20 mouse cellular contexts compared by ENCODE assay signal in the genomic region with DNA sequence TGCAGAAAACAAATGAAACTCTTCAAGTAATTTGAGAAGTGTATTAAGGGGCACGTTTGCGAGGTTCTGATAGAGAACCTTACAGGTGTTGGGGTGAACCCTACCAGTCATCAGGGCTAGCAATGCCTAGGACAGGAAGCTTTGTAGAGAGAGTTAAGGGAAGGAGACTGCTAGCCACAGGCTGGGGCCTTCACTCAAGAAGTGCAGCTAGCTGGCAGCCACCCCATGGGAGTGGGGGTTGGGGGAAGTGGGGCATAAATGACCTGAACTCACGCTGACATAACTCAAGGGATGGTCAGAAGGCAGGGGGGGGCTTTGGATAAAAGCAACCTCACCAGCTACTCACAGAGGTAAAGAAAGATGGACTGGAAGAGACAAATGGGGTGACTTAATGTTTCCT.
A peak's percentile ranks its signal among the peaks of the same experiment; 100 is the strongest.
DNase-seq lines count a peak whose midpoint lies in the region; ATAC-seq and TF ChIP-seq lines count a peak whose summit lies in the region.
"Had no signal": no experiment of that assay in that cellular context is flagged by ENCODE, and none has a peak within 500 bp of the region (broad histone marks: within the 10 kb centered on the region; RNA-seq: fewer than 3 reads in every experiment).

No protein-coding gene starts in this region.

- no peaks in the 10 kb centered on the region for H3K36me3 ChIP-seq in hindbrain, embryonic 10.5 days
- no peaks in the 10 kb centered on the region for H3K36me3 ChIP-seq in hindbrain, postnatal 0 days (ENCODE audit: insufficient read depth, low read length)
- H3K36me3 ChIP-seq in liver, embryonic 16.5 days (ENCODE audit: control insufficient read depth, insufficient read depth): no peaks in the 10 kb centered on the region
- H3K36me3 ChIP-seq: heart, embryonic 13.5 days; midbrain, embryonic 13.5 days; neural tube, embryonic 15.5 days had no signal

- DNase-seq in hindbrain, embryonic 10.5 days (ENCODE audit: low spot score): no peak
- no peak for DNase-seq in hindbrain, postnatal 0 days (ENCODE audit: low spot score)
- no peak for DNase-seq in cerebellum, adult 11 months
- DNase-seq: adrenal gland, postnatal 36 days; cerebellum, postnatal 10 days; embryo, embryonic 11 days; gastrocnemius, postnatal 25 days; kidney, adult 9 months; kidney, postnatal 4 days; left cerebral cortex, postnatal 4 days; lung, adult 2 months; lung, postnatal 36 days had no signal

- ATAC-seq in hindbrain, postnatal 0 days: no peak
- peak; percentile 41; the same call in 1 of the 2 replicates for ATAC-seq in common myeloid progenitor, adult 5-6 weeks (replicated peaks; ENCODE audit: low read depth, poor library complexity, severe bottlenecking)
- peak; percentile 16 for ATAC-seq in erythroid progenitor cell, adult 5-6 weeks (replicated peaks; ENCODE audit: low FRiP score, poor library complexity, severe bottlenecking)
- peak; percentile 10; the same call in 1 of the 2 replicates for ATAC-seq in liver, embryonic 16.5 days (ENCODE audit: low read depth)
- no peak for ATAC-seq in megakaryocyte progenitor cell, adult 5-6 weeks (replicated peaks; ENCODE audit: poor library complexity)
- ATAC-seq: midbrain, embryonic 13.5 days had no signal

- no peaks in the 10 kb centered on the region for H3K9me3 ChIP-seq in hindbrain, embryonic 10.5 days
- H3K9me3 ChIP-seq in hindbrain, postnatal 0 days (ENCODE audit: low read length): no peaks in the 10 kb centered on the region
- H3K9me3 ChIP-seq in liver, embryonic 16.5 days (replicated peaks; ENCODE audit: control insufficient read depth, low read length): no peaks in the 10 kb centered on the region
- H3K9me3 ChIP-seq: heart, embryonic 13.5 days; midbrain, embryonic 13.5 days; neural tube, embryonic 15.5 days had no signal

- no peak for TF ChIP-seq CTCF in hindbrain, postnatal 0 days (IDR thresholded peaks at IDR 0.05; ENCODE audit: low read depth)

- H3K4me2 ChIP-seq in hindbrain, postnatal 0 days (ENCODE audit: low read depth, low read length): no peak overlapping the region
- peak overlapping the region; percentile 55; the same call in 1 of the 2 replicates for H3K4me2 ChIP-seq in liver, embryonic 16.5 days (ENCODE audit: low read depth, low read length)
- H3K4me2 ChIP-seq: heart, embryonic 13.5 days; midbrain, embryonic 13.5 days; neural tube, embryonic 15.5 days had no signal

- H3K4me1 ChIP-seq in hindbrain, embryonic 10.5 days (replicated peaks): peaks cover 10% of the 10 kb centered on the region; the same call in 1 of the 2 replicates
- no peaks in the 10 kb centered on the region for H3K4me1 ChIP-seq in hindbrain, postnatal 0 days (ENCODE audit: insufficient read depth, low read length)
- H3K4me1 ChIP-seq in liver, embryonic 16.5 days (ENCODE audit: control insufficient read depth, low read depth, low read length): peaks cover 61% of the 10 kb centered on the region
- H3K4me1 ChIP-seq: midbrain, embryonic 13.5 days had no signal

- no peak overlapping the region for H3K9ac ChIP-seq in hindbrain, postnatal 0 days (replicated peaks; ENCODE audit: low read length)
- peak overlapping the region; percentile 47 for H3K9ac ChIP-seq in liver, embryonic 16.5 days (ENCODE audit: low read depth, low read length)
- H3K9ac ChIP-seq: heart, embryonic 13.5 days; midbrain, embryonic 13.5 days; neural tube, embryonic 15.5 days had no signal

- H3K27ac ChIP-seq in hindbrain, embryonic 10.5 days: peak overlapping the region; percentile 45; the same call in 1 of the 2 replicates
- no peak overlapping the region for H3K27ac ChIP-seq in hindbrain, postnatal 0 days
- H3K27ac ChIP-seq in liver, embryonic 16.5 days (ENCODE audit: low read length): peak overlapping the region; percentile 86
- H3K27ac ChIP-seq: heart, embryonic 13.5 days; midbrain, embryonic 13.5 days; neural tube, embryonic 15.5 days had no signal

- WGBS in hindbrain, embryonic 10.5 days: 75% methylated on average over 3 of the region's 3 CpGs
- 88% methylated on average over 3 of the region's 3 CpGs for WGBS in hindbrain, postnatal 0 days
- WGBS in liver, embryonic 16.5 days (ENCODE audit: insufficient replicate concordance): 29% methylated on average over 3 of the region's 3 CpGs

- no peak overlapping the region for H3K4me3 ChIP-seq in hindbrain, embryonic 10.5 days
- H3K4me3 ChIP-seq in hindbrain, postnatal 0 days (ENCODE audit: low read length): no peak overlapping the region
- no peak overlapping the region for H3K4me3 ChIP-seq in liver, embryonic 16.5 days (ENCODE audit: low read depth, low read length)
- H3K4me3 ChIP-seq: heart, embryonic 13.5 days; midbrain, embryonic 13.5 days; myocyte; neural tube, embryonic 15.5 days had no signal

- H3K27me3 ChIP-seq in hindbrain, embryonic 10.5 days (ENCODE audit: insufficient read depth, poor library complexity, severe bottlenecking): no peaks in the 10 kb centered on the region
- no peaks in the 10 kb centered on the region for H3K27me3 ChIP-seq in hindbrain, postnatal 0 days (ENCODE audit: insufficient read depth, low read length)
- H3K27me3 ChIP-seq in liver, embryonic 16.5 days (ENCODE audit: control insufficient read depth, insufficient read depth, low read depth, low read length): no peaks in the 10 kb centered on the region
- H3K27me3 ChIP-seq: heart, embryonic 13.5 days; midbrain, embryonic 13.5 days; neural tube, embryonic 15.5 days had no signal

Comparison
In these comparisons a context has a peak if more than half of its experiments do, and no peak if none do; other contexts are left out.
1. ATAC-seq: peak in common myeloid progenitor, adult 5-6 weeks (single experiment), erythroid progenitor cell, adult 5-6 weeks (single experiment) and liver, embryonic 16.5 days (single experiment); none in hindbrain, postnatal 0 days (single experiment) and megakaryocyte progenitor cell, adult 5-6 weeks (single experiment).